Mouse (Mus musculus) MEL (cell line): ENCODE measurements around the gene Enpp7. TPM values are rescaled to one million over a fixed set of nuclear protein-coding genes. Genes with fewer than 3 reads are reported as not detected.

Experiments
- DNase-seq: peaks from one replicate; pipeline ENCODE4 v3.0.0; 2011; ENCODE audit warnings: low read depth, low spot score
- H3K27ac ChIP-seq: 2 replicates; pipeline ENCODE4 v1.5.1; 2012; ENCODE audit warnings: low read depth, mild to moderate bottlenecking, control low read depth, low read length, moderate library complexity; ENCODE audit not compliant: control insufficient read depth
- H3K27me3 ChIP-seq, 2 experiments: fragments of 150-350 bp in 1 of 2; sonication (generic) in 1 of 2; 2 replicates each; pipeline ENCODE4 v1.6.1; 2012; ENCODE audit warnings: low read length in 2 of 2, mild to moderate bottlenecking in 2 of 2, improper control_type of control experiment in 1 of 2, moderate library complexity in 1 of 2; ENCODE audit not compliant: insufficient read depth in 2 of 2, control insufficient read depth in 1 of 2
- H3K36me3 ChIP-seq, 2 experiments: 2 replicates each; pipeline ENCODE4 v1.6.1; 2012 to 2014; ENCODE audit warnings: low read length in 2 of 2, improper control_type of control experiment in 1 of 2, inconsistent platforms in 1 of 2, mild to moderate bottlenecking in 1 of 2; ENCODE audit not compliant: insufficient read depth in 2 of 2, control insufficient read depth in 1 of 2
- H3K4me1 ChIP-seq, 2 experiments: fragments of 150-350 bp in 1 of 2; sonication (generic) in 1 of 2; 2 replicates each; pipeline ENCODE4 v1.6.1; 2012; ENCODE audit warnings: low read length in 2 of 2, improper control_type of control experiment in 1 of 2, mild to moderate bottlenecking in 1 of 2; ENCODE audit not compliant: insufficient read depth in 2 of 2, control insufficient read depth in 1 of 2
- H3K4me3 ChIP-seq, 2 experiments: fragments of 150-350 bp in 1 of 2; sonication (generic) in 1 of 2; 2 replicates each; pipeline ENCODE4 v1.5.1; 2012; ENCODE audit warnings: low read depth in 2 of 2, low read length in 2 of 2, mild to moderate bottlenecking in 2 of 2, moderate library complexity in 2 of 2, control low read depth in 1 of 2, improper control_type of control experiment in 1 of 2; ENCODE audit not compliant: control insufficient read depth in 1 of 2, insufficient read depth in 1 of 2
- H3K79me2 ChIP-seq: 2 replicates; pipeline ENCODE4 v1.6.1; 2012; ENCODE audit warnings: mild to moderate bottlenecking, low read length, moderate library complexity; ENCODE audit not compliant: control insufficient read depth, poor library complexity, insufficient read depth
- H3K9ac ChIP-seq: 2 replicates; pipeline ENCODE4 v1.6.1; 2012; ENCODE audit warnings: low read depth, mild to moderate bottlenecking, control low read depth, low read length, moderate library complexity; ENCODE audit not compliant: control insufficient read depth, poor library complexity, severe bottlenecking
- H3K9me3 ChIP-seq: fragments of 150-350 bp; sonication (generic); replicated peaks from 2 replicates; pipeline ENCODE4 v1.6.1; 2012; ENCODE audit warnings: mild to moderate bottlenecking, low read length, improper control_type of control experiment, moderate library complexity; ENCODE audit not compliant: insufficient read depth
- EP300 ChIP-seq, 2 experiments: IDR thresholded peaks; 2 replicates each; pipeline ENCODE4 v1.6.1; 2011; ENCODE audit warnings: improper control_type of control experiment in 2 of 2, low read length in 2 of 2, low read depth in 1 of 2, mild to moderate bottlenecking in 1 of 2
- ETS1 ChIP-seq: IDR thresholded peaks from 2 replicates; pipeline ENCODE4 v1.6.1; 2012; ENCODE audit warnings: low read depth, mild to moderate bottlenecking, inconsistent platforms, low read length, improper control_type of control experiment, moderate library complexity
- GABPA ChIP-seq: IDR thresholded peaks from 2 replicates; pipeline ENCODE4 v1.6.1; 2012; ENCODE audit warnings: low read depth, mild to moderate bottlenecking, inconsistent platforms, low read length, improper control_type of control experiment, moderate library complexity
- GATA1 ChIP-seq: IDR thresholded peaks from 2 replicates; pipeline ENCODE4 v1.6.1; 2011; ENCODE audit warnings: low read depth, low read length, improper control_type of control experiment
- HCFC1 ChIP-seq: IDR thresholded peaks from 2 replicates; pipeline ENCODE4 v1.6.1; 2012; ENCODE audit warnings: low read depth, mild to moderate bottlenecking, inconsistent platforms, low read length, improper control_type of control experiment, moderate library complexity
- MAX ChIP-seq: IDR thresholded peaks from 2 replicates; pipeline ENCODE4 v1.6.1; 2011; ENCODE audit warnings: low read length, improper control_type of control experiment
- MXI1 ChIP-seq: IDR thresholded peaks from 2 replicates; pipeline ENCODE4 v1.6.1; 2011; ENCODE audit warnings: mild to moderate bottlenecking, low read depth, low read length, improper control_type of control experiment
- NRF1 ChIP-seq: IDR thresholded peaks from 2 replicates; pipeline ENCODE4 v1.6.1; 2014; ENCODE audit warnings: low read depth, mild to moderate bottlenecking, inconsistent platforms, low read length, improper control_type of control experiment, moderate library complexity; ENCODE audit not compliant: poor library complexity, insufficient read depth, severe bottlenecking
- SIN3A ChIP-seq: IDR thresholded peaks from 2 replicates; pipeline ENCODE4 v1.6.1; 2012; ENCODE audit warnings: low read length, improper control_type of control experiment, inconsistent platforms
- TCF12 ChIP-seq: IDR thresholded peaks from 2 replicates; pipeline ENCODE4 v1.6.1; 2014; ENCODE audit warnings: low read depth, mild to moderate bottlenecking, inconsistent platforms, low read length, improper control_type of control experiment, moderate library complexity
- polyA plus RNA-seq, 2 experiments: library from polyadenylated mRNA; stranded (reverse) in 1 of 2; unstranded in 1 of 2; fragments of >175 nt in 1 of 2; fragments of >200 nt in 1 of 2; gene quantifications; 2 replicates each; pipeline versions ENCODE4 v1.2.1 to v1.2.4; 2012; ENCODE audit warnings: low replicate concordance in 2 of 2, low read depth in 1 of 2; ENCODE audit not compliant: insufficient read length in 2 of 2, insufficient read depth in 1 of 2, missing spikeins in 1 of 2
- total RNA-seq: library from RNA; depleted of rRNA; stranded (reverse); fragments of 300-350 nt; gene quantifications from 2 replicates; pipeline ENCODE4 v1.2.3, GENCODE M21; 2012

Enpp7 gene
- total and polyA plus RNA-seq, 3 experiments = not detected

- peaks cover 0 to 9% of the 10 kb centered on the region in 2 experiments; a peak in 2 of 4 replicates for H3K36me3 ChIP-seq
- no peak overlapping the region for H3K4me3 ChIP-seq
- TF ChIP-seq NRF1 = no peak
- no peak for TF ChIP-seq MAX
- H3K9me3 ChIP-seq = no peaks in the 10 kb centered on the region
- no peak overlapping the region for H3K27ac ChIP-seq
- DNase-seq = no peak
- no peak overlapping the region for H3K9ac ChIP-seq
- peaks cover 0 to 10% of the 10 kb centered on the region in 2 experiments; a peak in 3 of 4 replicates for H3K4me1 ChIP-seq
- H3K79me2 ChIP-seq = peaks cover 4% of the 10 kb centered on the region
- no peaks in the 10 kb centered on the region for H3K27me3 ChIP-seq
Observed at GRCm38 (mm10) chr11:119038744-119039484, 50.9 kb downstream of the Enpp7 start.

GRCm38 (mm10) chr11:119039732-119040512 lies 51.9 kb downstream of the Enpp7 start:
- TF ChIP-seq GATA1 (peak; percentile 33; the same call in 1 of the 2 replicates), EP300 (IDR thresholded peaks at IDR 0.05; ENCODE audit: low read depth in 1 of 2, low read length in 2 of 2) (peak; percentile 16 to 48; a peak in 2 of 4 replicates), MXI1 (peak; percentile 77), TCF12 (no peak), SIN3A (peak; percentile 80), ETS1 (peak; percentile 40; the same call in 1 of the 2 replicates), GABPA (no peak), HCFC1 (0 out of 2 replicates have a peak, but pooled peaks have one; percentile 36)
- H3K36me3 ChIP-seq = peaks cover 0 to 9% of the 10 kb centered on the region in 2 experiments; a peak in 2 of 4 replicates
- H3K27ac ChIP-seq = peak overlapping the region; percentile 62
- H3K4me3 ChIP-seq = peak overlapping the region; percentile 74 to 80
- peak overlapping the region; percentile 93 for H3K9ac ChIP-seq
- H3K27me3 ChIP-seq = no peaks in the 10 kb centered on the region
- peaks cover 4% of the 10 kb centered on the region for H3K79me2 ChIP-seq
- H3K4me1 ChIP-seq = peaks cover 0 to 10% of the 10 kb centered on the region in 2 experiments; a peak in 3 of 4 replicates
- no peaks in the 10 kb centered on the region for H3K9me3 ChIP-seq
- DNase-seq = peak; percentile 86
